Mouse (Mus musculus): ENCODE results near the gene Prr14.
A peak's percentile ranks its signal among the peaks of the same experiment; 100 is the strongest.

Prr14 gene

GRCm38 (mm10) chr7:127511808-127512230 lies 52.4 kb downstream of the Prr14 start, which contains the start of gene Srcap:
TSS of gene Srcap (plus strand) at chr7:127511983.
- DNase-seq (ENCODE audit: low read depth, low spot score) = peak; percentile 99

DNA sequence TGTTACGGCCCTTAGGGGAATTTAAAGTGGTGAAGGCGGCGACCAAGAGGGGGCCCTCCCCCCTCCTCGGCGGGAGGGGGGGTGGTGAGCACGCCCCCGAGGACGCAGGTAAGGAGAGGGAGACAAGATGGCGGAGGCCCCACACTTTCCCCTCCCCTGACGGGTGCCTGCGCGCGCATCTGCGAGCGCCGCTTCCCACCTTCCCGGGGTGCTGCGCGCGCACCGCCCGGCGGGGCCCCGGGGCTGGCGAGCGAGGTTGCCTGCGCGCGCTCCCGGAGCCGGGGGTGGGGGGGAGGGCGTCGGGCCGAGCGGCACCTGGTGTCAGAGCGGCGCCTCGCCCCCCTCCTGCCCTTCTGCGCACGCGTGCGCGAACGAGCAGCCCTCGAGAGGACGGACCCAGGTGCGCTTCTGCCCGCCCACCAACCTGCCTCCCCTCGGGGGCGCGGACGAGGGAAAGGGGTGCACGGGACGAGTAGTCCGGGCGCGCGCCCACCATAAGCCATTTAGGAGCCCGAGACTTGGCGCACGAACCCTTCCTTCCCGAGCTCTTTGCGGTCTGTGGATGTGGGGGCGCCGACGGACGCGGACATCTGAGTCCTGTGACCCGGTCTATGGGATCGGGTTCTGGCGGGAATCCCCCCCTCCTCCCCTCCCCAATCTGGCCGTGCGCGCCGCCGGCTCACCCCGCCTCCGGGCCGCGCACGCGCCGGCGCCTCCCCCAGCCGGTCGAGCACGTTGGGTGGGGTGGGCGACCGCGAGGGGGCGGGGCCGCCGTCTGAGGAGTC lies 53.0 kb downstream of the Prr14 start:
- DNase-seq (ENCODE audit: low read depth, low spot score) = peak; percentile 93

DNA sequence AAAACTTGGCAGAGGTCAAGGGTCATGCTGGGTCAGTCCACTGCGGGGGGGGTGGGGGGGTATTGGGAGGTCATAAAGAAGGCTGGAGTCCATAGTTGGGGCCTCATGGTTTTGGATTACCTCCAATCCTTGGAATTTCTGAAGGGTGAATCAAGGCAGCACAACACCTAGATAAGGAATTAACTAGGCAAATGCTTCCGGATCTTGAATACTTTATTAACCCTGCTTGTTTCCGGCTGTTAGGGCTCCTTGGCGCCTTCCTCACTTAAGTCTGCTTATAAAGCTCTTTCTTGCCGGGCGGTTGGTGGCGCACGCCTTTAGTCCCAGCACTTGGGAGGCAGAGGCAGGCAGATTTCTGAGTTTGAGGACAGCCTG lies 53.6 kb downstream of the Prr14 start:
- DNase-seq (ENCODE audit: low read depth, low spot score) = no peak

- no peak for DNase-seq (ENCODE audit: low read depth, low spot score)
These were observed 54.4 kb downstream of the Prr14 start for GRCm38 (mm10) chr7:127513781-127514180.

DNA sequence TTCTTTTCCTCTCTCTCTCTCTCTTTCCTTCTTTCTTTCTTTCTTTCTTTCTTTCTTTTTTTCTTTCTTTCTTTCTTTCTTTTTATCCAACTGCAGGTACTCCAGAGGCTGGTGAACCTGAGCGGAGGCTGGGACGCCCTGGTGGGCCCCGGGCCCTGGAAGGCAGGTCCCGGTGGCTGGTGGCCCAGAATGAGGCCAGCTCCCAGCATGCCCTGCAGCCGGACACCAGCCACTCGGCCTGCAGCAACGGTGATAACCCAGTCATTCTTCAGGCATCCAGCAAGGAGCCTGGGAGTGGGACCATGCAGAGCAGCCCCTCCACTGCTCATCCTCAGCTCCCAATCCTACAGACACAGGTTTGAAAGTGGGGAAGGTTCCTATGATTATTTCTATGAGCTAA lies 56.4 kb downstream of the Prr14 start:
- DNase-seq (ENCODE audit: low read depth, low spot score) = no peak

GRCm38 (mm10) chr7:127516344-127516743 lies 56.9 kb downstream of the Prr14 start:
- no peak for DNase-seq (ENCODE audit: low read depth, low spot score)

GRCm38 (mm10) chr7:127519284-127519683 lies 59.9 kb downstream of the Prr14 start, which contains the start of gene Gm42715:
TSS of gene Gm42715 (plus strand) at chr7:127519584.
- no peak for DNase-seq (ENCODE audit: low read depth, low spot score)

Data from brain, adult 2 months (tissue).